Mouse (Mus musculus) heart, adult 2 months (tissue): Measurements from ENCODE around the gene Nup188.

Experiments used
- CTCF ChIP-seq: fragments of 200-600 bp; IDR thresholded peaks from 2 replicates; pipeline ENCODE4 v1.8.1; 2022; ENCODE audit warnings: antibody characterized with exemption, mild to moderate bottlenecking, moderate library complexity
- POLR2A ChIP-seq: fragments of 200-500 bp; IDR thresholded peaks from 2 replicates; pipeline ENCODE4 v1.6.1; 2011; ENCODE audit warnings: mild to moderate bottlenecking, low read depth, low read length, control low read depth; ENCODE audit not compliant: insufficient read depth

GRCm38 (mm10) chr2:30356906-30357305 lies 70.7 kb downstream of the Nup188 start:
- no peak for TF ChIP-seq CTCF
- no peak for TF ChIP-seq POLR2A
